Mouse (Mus musculus) midbrain, embryonic 13.5 days (tissue): Measurements from ENCODE around the gene Ano10. TPM values are rescaled to one million over a fixed set of nuclear protein-coding genes. Genes with fewer than 3 reads are reported as not detected.

Source experiments
- ATAC-seq: fragments of 200-750 bp; cut with Nextera tagmentation; 2 replicates; pipeline ENCODE4 v1.8.0; 2017; ENCODE audit warnings: mild to moderate bottlenecking, moderate TSS enrichment, moderate library complexity
- H3K27ac ChIP-seq: fragments of 300-500 bp; sonication (generic); 2 replicates; pipeline ENCODE4 v1.5.1; 2015; ENCODE audit warnings: inconsistent platforms, mild to moderate bottlenecking, moderate library complexity
- H3K27me3 ChIP-seq: fragments of 300-500 bp; sonication (generic); 2 replicates; pipeline ENCODE4 v1.6.1; 2015; ENCODE audit warnings: mild to moderate bottlenecking, inconsistent platforms
- H3K36me3 ChIP-seq: fragments of 300-500 bp; sonication (generic); 2 replicates; pipeline ENCODE4 v1.6.1; 2015; ENCODE audit warnings: mild to moderate bottlenecking, inconsistent platforms
- H3K4me1 ChIP-seq: fragments of 300-500 bp; sonication (generic); replicated peaks from 2 replicates; pipeline ENCODE4 v1.6.1; 2015; ENCODE audit warnings: inconsistent platforms
- H3K4me2 ChIP-seq: fragments of 300-500 bp; sonication (generic); replicated peaks from 2 replicates; pipeline ENCODE4 v1.6.1; 2015; ENCODE audit warnings: moderate library complexity, mild to moderate bottlenecking, inconsistent platforms
- H3K4me3 ChIP-seq: fragments of 300-500 bp; sonication (generic); replicated peaks from 2 replicates; pipeline ENCODE4 v1.5.1; 2015; ENCODE audit warnings: mild to moderate bottlenecking, inconsistent platforms
- H3K9ac ChIP-seq: fragments of 300-500 bp; sonication (generic); replicated peaks from 2 replicates; pipeline ENCODE4 v1.6.1; 2015; ENCODE audit warnings: mild to moderate bottlenecking, inconsistent platforms
- H3K9me3 ChIP-seq: fragments of 300-500 bp; sonication (generic); 2 replicates; pipeline ENCODE4 v1.6.1; 2016; ENCODE audit warnings: mild to moderate bottlenecking, inconsistent platforms
- WGBS: fragments of 180-500 bp; shearing (Covaris S2); methylation state at CpG from one replicate; pipeline ENCODE4 v1.1.7; 2015; 5-methylcytosine and 5-hydroxymethylcytosine counted together
- microRNA-seq: library from miRNA; unstranded; fragments of <30 nt; microRNA quantifications from one replicate; pipeline ENCODE4, GENCODE M21; 2016
- polyA plus RNA-seq: library from polyadenylated mRNA; unstranded; fragments of >200 nt; fragmentation: Nextera tagmentation; extraction: Ambion mirVana; gene quantifications from 2 replicates; pipeline ENCODE4 v1.2.1, GENCODE M21; 2015

Ano10 gene
- polyA plus RNA-seq, 1 experiment from 2014 or later, result 44.6 TPM

- 79% methylated on average over 8 of the region's 8 CpGs for WGBS
- Histone ChIP-seq H3K4me2 (no peak overlapping the region), H3K27ac (no peak overlapping the region), H3K36me3 (no peaks in the 10 kb centered on the region), H3K9ac (no peak overlapping the region), H3K4me3 (no peak overlapping the region), H3K9me3 (no peaks in the 10 kb centered on the region), H3K27me3 (no peaks in the 10 kb centered on the region), H3K4me1 (peaks cover 25% of the 10 kb centered on the region; the same call in 1 of the 2 replicates)
- no peak for ATAC-seq
Measured at GRCm38 (mm10) chr9:122126790-122127189, 167.4 kb downstream of the Ano10 start.

Small RNA genes lying within 50 kb of the gene (microRNA-seq; reads per million reads assigned to microRNA genes)
- gene Mir8106, result not detected

Other genes starting within 250 kb of the Ano10 start
- 62.4 and 64.5 TPM in 2 replicates for gene Snrk, start 177.2 kb downstream of the Ano10 start, polyA plus RNA-seq
- 14.2 and 17.7 TPM in 2 replicates for gene Abhd5, start 57.2 kb upstream of the Ano10 start, polyA plus RNA-seq